Mouse (Mus musculus): ENCODE measurements around the gene Olfr871.
"Not testable (repeated sequence)": the region's sequence is repeated elsewhere in the genome, so short reads cannot be mapped to it uniquely, and the experiment has no call there.

The Olfr871 gene

DNA sequence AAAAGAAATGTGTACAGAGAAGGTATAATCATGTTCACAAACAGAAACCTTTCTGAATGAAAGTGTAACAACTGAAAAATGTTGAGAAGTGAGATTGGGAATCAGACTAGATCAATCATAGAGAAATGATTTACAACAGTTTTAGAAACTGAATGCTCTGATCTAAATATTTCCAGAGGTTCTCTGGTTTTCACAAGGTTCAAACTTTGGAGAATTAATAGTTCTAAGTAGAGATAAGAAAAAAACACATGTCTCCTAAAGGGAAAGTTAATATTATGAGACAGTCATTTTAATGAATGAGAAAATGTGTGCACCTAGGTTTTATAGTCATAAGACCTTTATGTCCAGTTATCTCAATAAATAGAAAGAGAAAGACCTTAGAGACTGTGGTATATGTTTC, at the start of gene Olfr871:
Gene Olfr871, plus strand, starts transcription at position 301 of the 400 bp plus-strand sequence.
- DNase-seq (ENCODE audit: low spot score in 2 of 2), result no peak

DNA sequence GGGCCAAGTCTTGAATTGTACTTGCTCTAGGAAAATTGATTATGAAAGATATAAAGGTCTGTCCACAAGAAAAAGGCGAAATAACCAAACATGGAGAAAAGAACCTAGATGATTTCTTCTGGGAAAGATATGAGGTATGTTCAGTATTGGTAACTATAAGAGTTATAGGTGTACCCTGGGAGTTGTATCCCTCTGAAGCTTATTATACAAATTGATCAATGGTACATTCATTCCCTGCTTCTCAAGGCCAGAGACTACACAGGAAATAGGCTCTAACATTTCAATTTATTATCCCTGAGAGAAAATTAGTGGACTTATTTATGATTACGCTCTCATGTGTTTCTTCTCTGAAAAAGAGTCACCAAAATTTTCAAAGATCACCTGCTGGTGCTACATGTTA, 38.0 kb upstream of the Olfr871 start, which contains the start of gene Olfr870:
Gene Olfr870, minus strand, starts transcription at position 101 of the 400 bp plus-strand sequence.
- DNase-seq (ENCODE audit: low spot score in 2 of 2), result no peak

DNA sequence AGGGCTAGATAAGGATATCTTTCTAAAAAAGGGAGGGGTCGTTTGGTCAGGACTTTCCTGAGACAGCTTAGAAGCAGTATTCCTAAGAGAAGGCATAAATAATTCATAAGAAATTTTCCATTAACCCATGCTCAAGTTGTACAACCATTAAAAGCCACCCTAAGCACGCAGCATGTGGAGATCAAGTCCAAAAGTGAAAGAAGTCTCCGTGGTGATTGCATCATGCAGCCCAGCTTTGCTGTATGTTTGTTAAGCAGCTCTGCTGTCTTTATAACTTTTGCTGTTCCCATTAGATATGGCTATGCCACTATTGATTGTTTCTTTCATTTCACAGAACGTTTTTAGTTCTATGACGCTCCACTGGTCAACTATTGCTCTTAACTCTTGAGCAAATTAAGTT, 32.5 kb upstream of the Olfr871 start:
- DNase-seq (ENCODE audit: low spot score in 2 of 2), result no peak

DNA sequence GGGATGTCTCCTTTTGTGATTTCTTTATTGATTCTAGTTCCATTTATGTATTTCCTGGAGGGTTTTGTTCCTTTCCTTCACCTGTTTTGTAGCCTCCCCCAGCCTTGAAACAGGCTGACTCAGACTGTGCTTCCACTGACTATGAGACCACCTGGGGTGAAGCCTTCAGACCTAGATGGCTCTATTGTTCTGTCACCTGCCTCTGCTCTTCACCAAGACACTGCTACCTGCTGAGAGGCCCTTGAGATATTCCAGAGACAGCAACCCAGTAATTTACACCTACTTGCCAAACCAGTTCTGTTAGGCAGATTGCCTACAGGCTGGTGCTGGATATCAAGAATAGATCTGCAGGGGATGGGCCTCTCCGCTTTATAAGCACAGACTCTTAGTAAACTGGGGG, 9.9 kb upstream of the Olfr871 start:
- no peak for DNase-seq (ENCODE audit: low spot score in 2 of 2)

DNA sequence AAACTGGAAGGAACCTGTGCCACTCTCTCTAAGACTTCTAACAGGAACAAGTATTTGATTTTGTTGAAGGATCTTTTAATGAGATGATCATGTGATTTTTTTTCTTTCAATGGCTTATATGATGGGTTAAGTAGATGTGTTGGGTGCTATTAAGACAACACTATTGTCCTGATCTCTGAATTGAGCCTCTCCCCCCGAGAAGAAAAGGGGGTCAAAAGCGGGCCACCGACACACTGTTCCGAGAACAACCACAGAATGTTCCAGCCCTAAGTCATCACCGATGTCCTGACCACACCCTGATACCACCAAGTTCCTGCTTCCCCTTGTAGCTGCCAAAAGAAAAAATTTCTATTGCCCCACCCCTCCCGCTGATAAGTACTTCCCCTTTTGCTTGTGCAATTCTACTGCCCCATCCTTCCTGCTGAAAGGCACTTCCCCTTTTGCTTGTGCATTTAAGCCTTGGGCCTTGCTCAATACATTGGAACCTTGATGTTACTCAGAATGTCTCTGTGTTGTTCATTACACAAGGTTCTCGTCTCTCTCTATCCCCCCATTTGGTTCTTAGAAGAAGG, 8.5 kb upstream of the Olfr871 start:
- not testable (repeated sequence) for DNase-seq (ENCODE audit: low spot score in 2 of 2)

DNA sequence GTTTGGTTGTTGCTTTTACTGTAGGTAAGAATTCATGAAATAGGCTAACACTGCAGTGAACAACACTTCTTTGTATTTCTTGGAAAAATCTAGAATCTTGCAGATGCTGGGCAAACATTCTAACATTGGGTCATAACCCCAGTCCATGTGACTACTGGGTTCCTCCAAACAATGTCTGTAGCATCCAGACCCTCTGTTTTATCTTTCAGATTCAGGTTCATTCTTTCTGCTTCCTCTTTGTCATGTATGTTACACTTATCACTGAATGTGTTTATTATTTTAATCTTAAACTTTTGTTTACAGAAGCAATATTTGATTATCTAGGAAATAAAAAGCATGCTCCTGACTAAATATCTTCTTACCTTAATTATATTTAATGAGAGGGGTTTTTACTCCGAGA, 1.2 kb upstream of the Olfr871 start:
- no peak for DNase-seq (ENCODE audit: low spot score in 2 of 2)

DNA sequence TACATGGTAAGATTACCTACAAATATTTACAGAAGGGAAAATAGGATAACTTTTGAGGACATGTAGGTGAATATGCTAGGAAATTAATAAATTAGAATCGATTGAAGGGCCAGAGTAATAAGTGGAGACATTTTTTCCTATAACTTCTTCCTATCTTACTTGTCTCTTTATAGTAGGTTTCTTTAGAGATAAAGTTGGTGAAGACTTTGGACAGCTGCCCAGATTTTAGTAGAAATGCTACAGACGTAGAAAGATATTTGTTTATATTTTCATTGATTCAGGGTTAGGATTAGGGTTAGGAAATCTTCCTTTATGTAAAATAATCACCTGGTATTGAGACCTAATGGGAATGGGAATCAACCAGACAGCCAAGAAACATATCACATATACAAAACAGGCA, 530 bp upstream of the Olfr871 start:
- no peak for DNase-seq (ENCODE audit: low spot score in 2 of 2)

DNA sequence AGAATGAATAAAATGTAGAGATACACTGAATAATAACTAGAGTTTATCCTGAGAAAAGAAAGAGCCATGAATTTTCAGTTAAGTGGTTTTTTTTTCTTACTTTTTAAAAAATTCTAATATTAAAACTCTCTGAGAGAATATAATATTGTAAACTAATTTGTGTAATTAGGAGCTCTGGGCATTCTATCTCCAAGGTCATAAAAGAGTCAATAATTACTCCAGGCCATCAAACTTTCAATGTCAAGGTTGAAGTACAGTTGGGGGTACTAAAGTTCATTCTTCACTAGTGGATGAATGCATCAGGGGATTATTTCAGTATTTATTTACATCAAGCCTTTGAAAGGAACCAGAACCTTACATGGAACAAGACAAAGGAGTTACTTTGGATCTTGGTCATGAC, 24.8 kb downstream of the Olfr871 start, which contains the start of gene Olfr872:
Gene Olfr872, plus strand, starts transcription at position 301 of the 400 bp plus-strand sequence.
- DNase-seq (ENCODE audit: low spot score in 2 of 2), result no peak

DNA sequence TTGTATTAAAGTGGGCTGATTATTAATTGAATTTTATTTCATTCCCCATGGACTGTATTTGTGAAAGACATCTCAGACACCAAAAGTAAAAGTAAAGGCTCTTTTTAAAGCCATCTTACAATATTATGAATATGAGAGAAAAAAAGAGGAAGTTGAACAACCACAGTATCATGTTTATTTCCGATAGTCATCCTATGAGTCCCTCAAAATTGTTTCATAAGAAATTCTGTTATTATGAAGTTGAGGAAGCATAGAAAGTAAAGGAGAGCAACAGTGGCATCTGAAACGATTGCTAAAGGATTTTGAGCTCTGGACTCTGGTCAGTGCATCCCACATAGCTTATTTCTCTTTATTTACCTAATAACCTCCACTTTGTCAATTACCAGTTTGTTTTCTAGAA, 25.4 kb downstream of the Olfr871 start:
- DNase-seq (ENCODE audit: low spot score in 2 of 2), result no peak

Measured in spleen, postnatal 36 days (tissue).